Mouse (Mus musculus) liver, embryonic 13.5 days (tissue): Measurements from ENCODE around the gene Zdhhc17. TPM values are rescaled to one million over a fixed set of nuclear protein-coding genes. Genes with fewer than 3 reads are reported as not detected.

ENCODE experiments used
- ATAC-seq: fragments of 200-750 bp; cut with Nextera tagmentation; 2 replicates; pipeline ENCODE4 v1.8.0; 2017; ENCODE audit warnings: low read depth, mild to moderate bottlenecking, moderate number of reproducible peaks, moderate library complexity
- DNase-seq: peaks from one replicate; pipeline ENCODE4 v3.0.0; 2022
- H3K27ac ChIP-seq: fragments of 300-500 bp; sonication (generic); 2 replicates; pipeline ENCODE4 v1.5.1; 2015; ENCODE audit warnings: moderate library complexity, mild to moderate bottlenecking, inconsistent platforms
- H3K27me3 ChIP-seq: fragments of 300-500 bp; sonication (generic); 2 replicates; pipeline ENCODE4 v1.6.1; 2015; ENCODE audit warnings: mild to moderate bottlenecking, inconsistent platforms
- H3K36me3 ChIP-seq: fragments of 300-500 bp; sonication (generic); 2 replicates; pipeline ENCODE4 v1.6.1; 2015; ENCODE audit warnings: mild to moderate bottlenecking, inconsistent platforms
- H3K4me1 ChIP-seq: fragments of 300-500 bp; sonication (generic); replicated peaks from 2 replicates; pipeline ENCODE4 v1.6.1; 2015; ENCODE audit warnings: inconsistent platforms
- H3K4me2 ChIP-seq: fragments of 300-500 bp; sonication (generic); 2 replicates; pipeline ENCODE4 v1.6.1; 2015; ENCODE audit warnings: inconsistent platforms, mild to moderate bottlenecking, moderate library complexity
- H3K4me3 ChIP-seq: fragments of 300-500 bp; sonication (generic); replicated peaks from 2 replicates; pipeline ENCODE4 v1.5.1; 2015; ENCODE audit warnings: mild to moderate bottlenecking, inconsistent platforms
- H3K9ac ChIP-seq: fragments of 300-500 bp; sonication (generic); 2 replicates; pipeline ENCODE4 v1.6.1; 2015; ENCODE audit warnings: mild to moderate bottlenecking, inconsistent platforms
- H3K9me3 ChIP-seq: fragments of 300-500 bp; sonication (generic); replicated peaks from 2 replicates; pipeline ENCODE4 v1.6.1; 2016; ENCODE audit warnings: inconsistent platforms
- WGBS: fragments of 180-500 bp; shearing (Covaris S2); methylation state at CpG from one replicate; pipeline ENCODE4 v1.1.7; 2015; ENCODE audit not compliant: insufficient replicate concordance; 5-methylcytosine and 5-hydroxymethylcytosine counted together
- polyA plus RNA-seq: library from polyadenylated mRNA; unstranded; fragments of >200 nt; fragmentation: Nextera tagmentation; extraction: Ambion mirVana; gene quantifications from 2 replicates; pipeline ENCODE4 v1.2.1, GENCODE M21; 2015

The Zdhhc17 gene
- 4.3 and 6.3 TPM in 2 replicates for polyA plus RNA-seq

DNA sequence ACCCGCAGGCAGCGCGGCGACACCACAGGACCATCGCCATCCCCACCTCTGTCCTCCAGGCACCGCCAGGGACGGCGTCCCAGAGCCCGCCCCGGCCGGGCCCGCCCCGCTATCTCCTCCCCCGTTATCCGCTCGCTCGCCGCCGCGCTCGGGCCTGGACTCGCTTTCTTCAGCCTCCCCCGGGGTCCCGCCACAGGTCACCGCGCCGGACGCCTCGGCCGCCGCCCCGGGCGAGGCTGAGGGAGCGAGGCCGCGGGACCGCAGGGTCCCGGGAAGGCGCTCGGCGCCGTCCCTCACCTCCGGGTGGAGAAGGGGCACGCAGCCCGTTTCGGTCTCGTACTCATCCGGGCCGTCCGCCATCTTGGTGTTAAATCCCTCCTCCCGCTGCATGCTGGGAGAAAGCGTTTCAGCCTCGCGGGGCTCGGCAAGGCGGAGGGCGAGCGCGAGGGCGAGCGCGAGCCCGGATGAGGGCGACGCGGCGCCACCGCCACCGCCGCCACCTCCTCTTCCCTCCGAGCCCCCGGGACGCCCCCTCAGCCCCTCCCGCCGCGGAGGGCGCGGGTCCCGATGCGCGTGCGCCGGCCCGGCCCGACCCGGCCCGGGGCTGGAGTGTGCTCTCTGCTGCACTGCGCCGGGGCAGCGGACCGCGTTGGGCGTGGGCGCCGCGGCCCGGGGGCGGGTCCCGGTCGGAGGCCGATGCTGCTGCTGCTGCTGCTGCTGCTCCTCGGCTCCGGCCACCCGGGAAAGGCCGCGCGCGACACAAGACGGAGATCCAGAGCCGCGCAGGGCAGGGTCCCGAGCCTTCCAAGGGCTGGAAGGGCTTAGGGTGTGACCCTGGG is at the start of gene Zdhhc17:
Zdhhc17 (minus strand) TSS at position 500 of the 839 bp plus-strand sequence.
- Histone ChIP-seq H3K9ac (peak within 1 kb of the TSS; percentile 92), H3K4me1 (peaks cover 60% of the 10 kb centered on the region), H3K27me3 (peaks cover 23% of the 10 kb centered on the region), H3K36me3 (no peaks in the 10 kb centered on the region), H3K9me3 (no peaks in the 10 kb centered on the region), H3K4me2 (peak within 1 kb of the TSS; percentile 96), H3K27ac (peak within 1 kb of the TSS; percentile 89), H3K4me3 (peak within 1 kb of the TSS; percentile 90)
- ATAC-seq: peak; percentile 93
- DNase-seq: peak; percentile 80
- under 1% methylated on average over 97 of the region's 112 CpGs for WGBS

DNA sequence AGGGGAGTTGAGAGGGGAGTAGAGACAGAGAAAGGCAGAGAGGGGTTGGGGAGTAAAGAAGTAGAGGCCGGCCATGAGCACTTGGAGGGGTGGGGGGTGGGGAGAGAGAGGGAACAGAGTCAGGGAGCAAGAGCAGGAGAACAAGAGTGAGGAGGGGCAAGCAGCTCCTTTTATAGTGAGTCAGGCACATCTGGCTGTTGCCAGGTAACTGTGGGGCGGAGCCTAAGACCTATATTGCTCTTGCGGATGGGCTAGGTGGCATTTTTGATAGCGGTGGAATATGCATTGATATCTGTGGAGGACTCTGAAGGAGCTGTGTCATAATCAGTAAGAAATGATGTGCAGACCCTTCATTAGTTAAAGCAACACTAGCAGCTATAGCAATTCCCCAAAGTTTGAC is 45.8 kb upstream of the Zdhhc17 start:
- WGBS: 53% methylated on average over 4 of the region's 4 CpGs
- no peak overlapping the region for H3K9ac ChIP-seq
- no peaks in the 10 kb centered on the region for H3K36me3 ChIP-seq

DNA sequence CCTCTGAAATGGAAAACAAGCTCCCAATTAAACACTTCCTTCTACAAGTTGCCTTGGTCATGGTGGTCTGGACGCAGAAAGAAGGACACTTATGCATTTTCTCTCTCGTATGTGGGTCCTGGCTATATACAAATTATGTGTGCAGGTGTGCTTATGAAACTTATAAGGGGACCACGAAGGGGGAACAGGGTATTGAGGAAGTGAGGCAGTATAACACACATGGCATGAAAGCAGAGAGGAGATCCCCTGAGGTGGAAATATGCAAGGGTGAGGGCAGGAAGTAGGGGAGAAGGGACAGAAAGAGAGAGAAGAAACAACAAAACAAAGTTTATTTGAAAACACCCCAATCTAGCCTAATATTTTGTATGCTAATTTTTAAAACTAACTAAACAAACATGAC is 41.7 kb upstream of the Zdhhc17 start:
- H3K27ac ChIP-seq: no peak overlapping the region
- no peaks in the 10 kb centered on the region for H3K9me3 ChIP-seq
- no peak for ATAC-seq
- DNase-seq: no peak
- H3K4me2 ChIP-seq: no peak overlapping the region
- H3K36me3 ChIP-seq: no peaks in the 10 kb centered on the region
- 53% methylated on average over 3 of the region's 3 CpGs for WGBS
- no peaks in the 10 kb centered on the region for H3K4me1 ChIP-seq
- H3K9ac ChIP-seq: no peak overlapping the region
- no peak overlapping the region for H3K4me3 ChIP-seq
- no peaks in the 10 kb centered on the region for H3K27me3 ChIP-seq

More for the DNA sequence above, 45.8 kb upstream of the Zdhhc17 start:
- Histone ChIP-seq H3K27ac (no peak overlapping the region), H3K4me1 (no peaks in the 10 kb centered on the region), H3K9me3 (no peaks in the 10 kb centered on the region), H3K4me3 (no peak overlapping the region), H3K27me3 (no peaks in the 10 kb centered on the region), H3K4me2 (no peak overlapping the region)
- no peak for ATAC-seq
- DNase-seq: no peak

DNA sequence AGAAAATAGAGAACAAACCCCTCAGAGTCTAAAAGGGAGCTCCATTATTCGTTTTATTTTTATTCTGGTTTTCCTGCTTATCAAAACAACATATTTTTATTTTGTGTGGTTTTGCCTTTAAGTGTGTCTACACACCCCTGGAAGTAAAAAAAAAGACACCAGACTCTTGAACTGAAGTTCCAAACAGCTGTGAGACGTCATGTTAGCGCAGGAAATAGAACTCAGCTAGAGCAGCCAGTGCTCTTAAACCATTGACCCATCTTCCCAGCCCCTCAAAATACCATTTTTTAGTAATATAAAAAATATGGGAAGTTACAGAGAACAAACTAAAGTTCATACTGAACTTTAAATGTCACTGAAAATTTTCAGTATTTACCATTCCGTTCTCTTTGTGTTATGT is 40.6 kb upstream of the Zdhhc17 start:
- Histone ChIP-seq H3K4me2 (no peak overlapping the region), H3K4me1 (no peaks in the 10 kb centered on the region), H3K36me3 (no peaks in the 10 kb centered on the region), H3K27me3 (no peaks in the 10 kb centered on the region), H3K27ac (no peak overlapping the region), H3K9me3 (no peaks in the 10 kb centered on the region), H3K4me3 (no peak overlapping the region), H3K9ac (no peak overlapping the region)
- DNase-seq: no peak
- ATAC-seq: no peak
- 45% methylated on average over 4 of the region's 4 CpGs for WGBS

DNA sequence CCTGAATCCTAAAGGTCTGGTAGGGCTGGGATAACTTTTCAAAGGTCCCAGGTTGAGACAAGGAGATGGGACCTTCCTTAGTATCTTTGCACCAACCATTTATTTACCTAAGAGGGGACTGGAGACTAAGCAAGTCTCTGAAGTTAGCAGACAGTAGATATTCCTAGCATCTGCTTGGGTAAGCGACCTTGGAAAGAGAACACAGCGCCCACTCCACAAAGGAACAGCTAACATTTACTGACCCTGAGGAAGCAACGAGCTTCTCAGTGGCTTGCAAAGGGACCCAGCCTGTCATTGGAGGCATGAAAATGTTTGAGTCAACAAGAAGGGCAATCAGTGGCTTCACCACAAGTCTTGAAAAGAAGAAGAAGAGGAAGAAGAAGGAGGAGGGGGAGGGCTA is 40.1 kb upstream of the Zdhhc17 start:
- Histone ChIP-seq H3K9me3 (no peaks in the 10 kb centered on the region), H3K4me3 (no peak overlapping the region), H3K4me1 (no peaks in the 10 kb centered on the region), H3K4me2 (no peak overlapping the region), H3K27me3 (no peaks in the 10 kb centered on the region), H3K27ac (no peak overlapping the region), H3K9ac (no peak overlapping the region), H3K36me3 (no peaks in the 10 kb centered on the region)
- ATAC-seq: no peak
- DNase-seq: no peak
- WGBS: 23% methylated on average over 3 of the region's 3 CpGs

DNA sequence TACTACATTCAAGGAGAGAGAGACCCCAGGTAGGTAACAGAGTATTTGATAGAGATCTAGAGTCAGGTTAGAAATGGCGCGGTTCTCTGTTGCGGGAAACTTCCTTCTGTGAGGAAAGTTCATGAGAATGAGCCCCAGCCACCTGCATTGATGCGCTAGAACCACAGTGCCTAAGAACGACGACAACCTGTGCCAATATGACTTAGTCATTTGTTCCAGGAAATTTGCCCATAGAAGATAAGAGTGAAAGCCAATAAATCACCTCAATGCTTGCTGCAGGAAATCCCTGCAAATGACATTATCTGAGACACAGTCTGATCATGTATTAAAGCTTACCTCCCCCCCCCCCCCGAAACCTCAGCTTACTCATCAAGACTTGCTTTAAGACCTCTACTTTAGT is 38.0 kb upstream of the Zdhhc17 start:
- no peaks in the 10 kb centered on the region for H3K4me1 ChIP-seq
- ATAC-seq (no peak), DNase-seq (no peak)
- 37% methylated on average over 7 of the region's 7 CpGs for WGBS
- H3K9ac ChIP-seq: no peak overlapping the region
- no peaks in the 10 kb centered on the region for H3K27me3 ChIP-seq
- no peaks in the 10 kb centered on the region for H3K36me3 ChIP-seq
- H3K4me3 ChIP-seq: no peak overlapping the region
- no peak overlapping the region for H3K27ac ChIP-seq
- H3K4me2 ChIP-seq: no peak overlapping the region
- peaks cover 4% of the 10 kb centered on the region; the same call in 1 of the 2 replicates for H3K9me3 ChIP-seq

DNA sequence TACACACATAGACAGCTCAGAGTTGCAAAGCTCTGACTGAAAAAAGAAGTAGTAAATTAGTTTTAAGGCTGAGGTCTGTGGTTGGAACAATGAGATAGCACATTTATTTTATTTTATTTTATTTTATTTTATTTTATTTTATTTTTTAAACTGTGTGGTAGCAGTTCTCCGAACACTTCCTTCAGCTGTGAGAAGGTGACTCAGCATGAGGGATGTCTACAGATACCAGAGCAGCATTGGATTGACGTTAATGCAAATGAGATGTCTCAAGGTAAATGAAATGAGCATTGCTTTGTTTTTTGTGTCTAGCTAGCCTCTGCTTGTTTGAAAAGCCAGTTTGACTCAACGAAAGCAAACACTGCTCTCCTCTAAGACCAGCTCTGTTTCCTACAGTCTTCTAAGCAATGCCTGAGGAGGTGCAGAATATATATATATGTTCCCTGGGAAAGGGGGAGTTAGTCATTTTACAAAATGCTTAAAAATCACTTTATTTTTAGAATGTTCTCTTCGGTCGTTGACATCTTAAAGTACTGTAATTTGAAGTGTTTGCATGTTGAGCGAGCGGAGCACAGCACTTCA is 30.2 kb upstream of the Zdhhc17 start:
- H3K27ac ChIP-seq: no peak overlapping the region
- no peaks in the 10 kb centered on the region for H3K4me1 ChIP-seq
- no peaks in the 10 kb centered on the region for H3K27me3 ChIP-seq
- H3K4me3 ChIP-seq: no peak overlapping the region
- no peak overlapping the region for H3K9ac ChIP-seq
- no peaks in the 10 kb centered on the region for H3K36me3 ChIP-seq
- peaks cover 4% of the 10 kb centered on the region; the same call in 1 of the 2 replicates for H3K9me3 ChIP-seq
- 67% methylated on average over 7 of the region's 7 CpGs for WGBS
- no peak overlapping the region for H3K4me2 ChIP-seq
- ATAC-seq (no peak), DNase-seq (no peak)

DNA sequence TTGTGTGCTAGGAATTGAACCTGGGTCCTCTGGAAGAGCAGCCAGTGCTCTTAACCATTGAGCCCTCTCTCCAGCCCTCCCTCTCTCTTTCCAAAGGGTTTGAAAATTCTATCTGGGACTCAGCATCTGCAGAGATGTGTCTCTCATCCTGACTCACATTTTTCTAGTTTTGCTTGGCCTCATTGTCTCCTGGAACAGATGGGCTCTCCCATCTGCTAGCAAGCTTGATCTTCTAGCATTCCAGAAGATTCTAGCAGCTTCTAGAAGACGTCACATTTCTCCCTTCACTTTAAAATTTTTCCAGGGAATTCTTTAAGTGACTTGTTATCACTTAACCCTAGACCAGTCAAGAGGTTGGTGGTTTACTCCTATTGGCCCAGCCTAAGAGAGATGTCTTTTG is 26.9 kb upstream of the Zdhhc17 start:
- H3K4me3 ChIP-seq: no peak overlapping the region
- H3K9me3 ChIP-seq: no peaks in the 10 kb centered on the region
- H3K27ac ChIP-seq: no peak overlapping the region
- ATAC-seq (no peak), DNase-seq (no peak)
- no peaks in the 10 kb centered on the region for H3K4me1 ChIP-seq
- no peak overlapping the region for H3K4me2 ChIP-seq
- H3K27me3 ChIP-seq: no peaks in the 10 kb centered on the region
- 51% methylated on average over 1 of the region's 1 CpGs for WGBS
- H3K36me3 ChIP-seq: no peaks in the 10 kb centered on the region
- no peak overlapping the region for H3K9ac ChIP-seq

DNA sequence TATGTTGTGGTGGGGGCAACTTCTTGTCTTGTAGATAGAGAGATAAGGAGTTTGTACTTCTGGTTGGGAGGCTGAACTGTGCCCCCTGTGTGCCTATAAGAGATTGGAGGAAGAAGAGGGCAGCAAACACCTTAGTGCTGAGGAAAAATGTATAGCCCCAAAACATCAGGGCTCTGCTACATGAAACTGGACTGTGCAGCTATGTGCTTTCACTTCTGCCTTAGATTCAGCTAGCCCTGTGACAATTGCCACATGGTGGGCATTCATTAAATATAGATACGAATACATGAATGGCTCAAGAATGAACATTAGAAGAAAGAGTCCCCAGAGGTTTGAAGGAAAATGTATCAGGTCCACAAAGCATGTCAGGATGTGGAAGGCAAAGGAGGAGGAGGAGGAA is 25.2 kb upstream of the Zdhhc17 start:
- H3K4me3 ChIP-seq: no peak overlapping the region
- ATAC-seq (no peak), DNase-seq (no peak)
- H3K4me2 ChIP-seq: no peak overlapping the region
- H3K27me3 ChIP-seq: no peaks in the 10 kb centered on the region
- no peaks in the 10 kb centered on the region for H3K9me3 ChIP-seq
- H3K4me1 ChIP-seq: no peaks in the 10 kb centered on the region
- H3K9ac ChIP-seq: no peak overlapping the region
- H3K27ac ChIP-seq: no peak overlapping the region
- 63% methylated on average over 1 of the region's 1 CpGs for WGBS
- no peaks in the 10 kb centered on the region for H3K36me3 ChIP-seq

DNA sequence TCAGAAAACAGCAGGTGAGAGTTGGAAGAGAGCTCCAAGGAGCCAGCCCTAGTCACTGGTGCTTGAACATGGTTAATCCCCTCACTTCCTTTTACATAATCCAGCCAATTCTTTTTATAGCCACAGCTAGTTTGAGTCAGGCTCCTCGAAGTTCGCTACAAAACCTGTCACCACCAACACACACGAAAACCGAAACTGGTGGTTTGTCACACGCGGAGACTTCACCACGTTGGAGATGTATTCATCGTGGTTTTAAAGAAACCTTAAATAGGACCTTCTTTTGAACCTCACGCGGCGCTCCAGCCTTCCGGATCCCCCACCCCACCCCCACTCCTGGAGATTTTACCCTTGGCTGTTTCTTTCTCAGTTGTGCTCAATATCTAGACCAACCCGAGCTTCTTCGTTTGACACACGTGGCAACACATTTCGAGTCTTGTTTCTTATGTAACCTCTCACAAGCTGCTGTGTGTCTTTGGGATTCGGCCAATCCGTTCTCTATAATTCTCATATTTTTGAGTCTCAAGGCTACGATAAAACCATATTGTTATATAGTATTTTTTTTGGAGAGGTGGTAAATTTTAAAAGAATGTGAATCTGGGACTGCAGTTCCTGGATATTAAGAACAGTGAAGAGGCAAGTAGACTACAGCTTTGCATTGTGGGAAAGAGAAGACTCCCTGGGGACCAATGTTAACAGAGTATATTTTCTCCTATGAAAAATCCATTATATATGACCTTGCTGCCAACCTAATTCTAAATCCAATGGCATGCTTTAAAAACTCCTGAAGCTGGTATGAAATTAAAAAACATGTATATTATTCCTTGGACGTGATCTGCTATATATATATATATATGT is 21.8 kb upstream of the Zdhhc17 start:
- H3K27ac ChIP-seq: no peak overlapping the region
- no peaks in the 10 kb centered on the region for H3K36me3 ChIP-seq
- peak overlapping the region; percentile 55 for H3K4me2 ChIP-seq
- no peak for DNase-seq
- no peaks in the 10 kb centered on the region for H3K4me1 ChIP-seq
- H3K9me3 ChIP-seq: no peaks in the 10 kb centered on the region
- 22% methylated on average over 20 of the region's 20 CpGs for WGBS
- peak overlapping the region; percentile 37 for H3K4me3 ChIP-seq
- ATAC-seq: no peak
- no peaks in the 10 kb centered on the region for H3K27me3 ChIP-seq
- H3K9ac ChIP-seq: peak overlapping the region; percentile 33; the same call in 1 of the 2 replicates

DNA sequence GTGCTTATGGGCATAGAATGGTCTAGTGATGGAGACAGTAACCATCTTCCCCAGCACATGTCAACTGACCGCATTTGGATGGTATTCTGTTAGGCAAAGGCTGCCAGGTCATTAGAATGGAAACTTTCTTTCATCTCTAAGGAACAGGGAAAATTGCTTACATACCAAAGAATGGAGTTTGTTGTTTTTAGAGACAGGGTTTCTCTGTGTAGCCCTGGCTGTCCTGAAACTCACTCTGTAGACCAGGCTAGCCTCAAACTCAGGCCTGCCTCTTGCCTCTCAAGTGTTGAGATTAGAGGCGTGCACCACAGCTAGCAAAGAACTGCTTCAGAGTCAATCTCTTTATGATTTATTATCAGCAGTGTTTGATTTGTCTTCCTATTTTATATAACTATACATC is 20.9 kb upstream of the Zdhhc17 start:
- Histone ChIP-seq H3K4me1 (no peaks in the 10 kb centered on the region), H3K9me3 (no peaks in the 10 kb centered on the region), H3K27me3 (no peaks in the 10 kb centered on the region), H3K27ac (no peak overlapping the region), H3K9ac (no peak overlapping the region), H3K4me3 (no peak overlapping the region), H3K36me3 (no peaks in the 10 kb centered on the region), H3K4me2 (no peak overlapping the region)
- ATAC-seq: no peak
- WGBS: 66% methylated on average over 2 of the region's 2 CpGs
- DNase-seq: no peak
